Mouse (Mus musculus) megakaryocyte, embryonic 14.5 days (primary cell): ENCODE measurements around the gene Pafah2.

Source experiments
- FLI1 ChIP-seq: IDR thresholded peaks from 2 replicates; pipeline ENCODE4 v1.6.1; 2012; ENCODE audit warnings: low read length, inconsistent platforms, mixed read lengths
- GATA1 ChIP-seq: IDR thresholded peaks from 3 replicates; pipeline ENCODE4 v1.6.1; 2012; ENCODE audit warnings: mixed read lengths, low read length, inconsistent platforms, borderline replicate concordance

GRCm38 (mm10) chr4:134356591-134357460, 39.3 kb upstream of the Pafah2 start:
- TF ChIP-seq FLI1 (no peak), GATA1 (no peak)
